Comparison of ENCODE assay signal across 12 mouse cellular contexts in the genomic region with DNA sequence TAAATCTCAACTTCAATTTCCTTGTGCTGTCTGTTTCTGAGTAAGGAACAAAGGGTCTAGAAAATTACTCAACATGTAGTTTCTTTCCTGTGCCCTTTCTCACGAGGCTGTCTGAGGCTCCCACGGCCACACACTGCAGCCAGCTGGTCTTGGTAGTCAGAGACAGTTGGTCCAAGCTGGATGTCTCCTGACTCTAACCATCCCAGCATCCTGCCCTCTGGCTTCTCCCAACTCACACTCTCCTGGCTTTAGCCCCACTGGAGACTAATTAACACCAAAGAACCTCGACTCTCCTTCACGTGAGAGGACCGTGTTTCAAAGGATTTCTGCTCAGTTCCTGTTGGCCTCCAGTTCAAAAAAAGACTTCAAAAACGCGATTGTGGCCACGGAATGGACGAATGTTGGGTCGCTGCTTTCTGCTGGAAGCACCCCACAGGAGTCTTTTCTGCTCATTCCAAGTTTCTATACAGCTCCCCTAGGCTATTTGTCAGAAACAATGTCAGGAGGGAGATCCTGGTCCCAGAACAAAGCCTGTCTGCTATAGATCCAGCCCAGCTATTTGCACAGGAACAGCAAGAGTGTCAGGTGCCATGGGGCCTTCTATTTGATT. TPM values are rescaled to one million over a fixed set of nuclear protein-coding genes. Genes with fewer than 3 reads are reported as not detected.
DNase-seq lines count a peak whose midpoint lies in the region; ATAC-seq lines count a peak whose summit lies in the region.
"Had no signal": no experiment of that assay in that cellular context is flagged by ENCODE, and none has a peak within 500 bp of the region (broad histone marks: within the 10 kb centered on the region; RNA-seq: fewer than 3 reads in every experiment).

No protein-coding gene starts in this region.

- peaks cover 35% of the 10 kb centered on the region for H3K4me1 ChIP-seq in forebrain, embryonic 16.5 days (replicated peaks; ENCODE audit: control insufficient read depth, insufficient read depth, low read length)

- peak; percentile 14 for DNase-seq in thymus, postnatal 4 days
- DNase-seq in thymus, postnatal 10 days (ENCODE audit: low spot score in 2 of 2) = no peak
- DNase-seq in lung, postnatal 25 days (ENCODE audit: low spot score) = peak; percentile 48
- DNase-seq in liver = no peak
- DNase-seq in B cell, adult 2 months = no peak
- DNase-seq in adrenal gland, postnatal 14 days = no peak
- no peak for DNase-seq in kidney, postnatal 25 days
- DNase-seq: heart, postnatal 14 days had no signal

- ATAC-seq in forebrain, embryonic 16.5 days = peak; percentile 56; the same call in 1 of the 2 replicates

- peak overlapping the region; percentile 51 for H3K27ac ChIP-seq in forebrain, embryonic 16.5 days (ENCODE audit: low read length)

- H3K36me3 ChIP-seq in forebrain, embryonic 16.5 days (ENCODE audit: control insufficient read depth, insufficient read depth) = peaks cover 3% of the 10 kb centered on the region; the same call in 1 of the 2 replicates

- WGBS in forebrain, embryonic 16.5 days = 4% methylated on average over 10 of the region's 10 CpGs

- peak overlapping the region; percentile 25 for H3K4me2 ChIP-seq in forebrain, embryonic 16.5 days (ENCODE audit: low read length)

- H3K27me3 ChIP-seq in forebrain, embryonic 16.5 days (replicated peaks; ENCODE audit: control insufficient read depth, insufficient read depth, low read length) = no peaks in the 10 kb centered on the region

- no peak overlapping the region for H3K4me3 ChIP-seq in forebrain, embryonic 16.5 days (replicated peaks; ENCODE audit: low read length)
- H3K4me3 ChIP-seq: erythroblast, embryonic 14.5 days; myocyte had no signal

- peak overlapping the region; percentile 35; the same call in 1 of the 2 replicates for H3K9ac ChIP-seq in forebrain, embryonic 16.5 days (replicated peaks; ENCODE audit: low read depth, low read length)

- H3K9me3 ChIP-seq in forebrain, embryonic 16.5 days (ENCODE audit: control insufficient read depth, low read length) = no peaks in the 10 kb centered on the region

RNA-seq across cellular contexts. Expression of a gene that starts 23.8 kb away (rescaled TPM):
- polyA plus RNA-seq in forebrain, embryonic 16.5 days (2015; fragmentation: Nextera tagmentation; extraction: Ambion mirVana) = 55.6 and 62.2 TPM in 2 replicates
- total RNA-seq in adrenal gland, postnatal 14 days (2021) = 5.2 and 8.5 TPM in 2 replicates
- total RNA-seq: MEL had no signal
- polyA plus RNA-seq: erythroblast, embryonic 14.5 days had no signal

Comparison
In these comparisons a context has a peak if more than half of its experiments do, and no peak if none do; other contexts are left out.
1. DNase-seq: peak in thymus, postnatal 4 days (single experiment) and lung, postnatal 25 days (single experiment); none in thymus, postnatal 10 days (0 of 2), liver (single experiment), B cell, adult 2 months (0 of 2), adrenal gland, postnatal 14 days (single experiment) and kidney, postnatal 25 days (0 of 2).